Mouse (Mus musculus) layer of hippocampus, adult 8-10 months (tissue): ENCODE measurements around the gene Cbx4. TPM values are rescaled to one million over a fixed set of nuclear protein-coding genes. Genes with fewer than 3 reads are reported as not detected.

ENCODE experiments used
- DNase-seq, 2 experiments: peaks; one replicate each; pipeline ENCODE4 v3.0.0; 2022; ENCODE audit warnings: low spot score in 2 of 2
- total RNA-seq, 4 experiments: library from RNA; stranded (reverse); gene quantifications; 2 replicates each; pipeline ENCODE4 v1.2.4; 2022

Cbx4 gene
- total RNA-seq, 4 experiments from 2014 or later = 40.7 to 47.2 (median 44.0) TPM

GRCm38 (mm10) chr11:119043273-119043540 lies 42.8 kb downstream of the Cbx4 start:
- no peak for DNase-seq

DNA sequence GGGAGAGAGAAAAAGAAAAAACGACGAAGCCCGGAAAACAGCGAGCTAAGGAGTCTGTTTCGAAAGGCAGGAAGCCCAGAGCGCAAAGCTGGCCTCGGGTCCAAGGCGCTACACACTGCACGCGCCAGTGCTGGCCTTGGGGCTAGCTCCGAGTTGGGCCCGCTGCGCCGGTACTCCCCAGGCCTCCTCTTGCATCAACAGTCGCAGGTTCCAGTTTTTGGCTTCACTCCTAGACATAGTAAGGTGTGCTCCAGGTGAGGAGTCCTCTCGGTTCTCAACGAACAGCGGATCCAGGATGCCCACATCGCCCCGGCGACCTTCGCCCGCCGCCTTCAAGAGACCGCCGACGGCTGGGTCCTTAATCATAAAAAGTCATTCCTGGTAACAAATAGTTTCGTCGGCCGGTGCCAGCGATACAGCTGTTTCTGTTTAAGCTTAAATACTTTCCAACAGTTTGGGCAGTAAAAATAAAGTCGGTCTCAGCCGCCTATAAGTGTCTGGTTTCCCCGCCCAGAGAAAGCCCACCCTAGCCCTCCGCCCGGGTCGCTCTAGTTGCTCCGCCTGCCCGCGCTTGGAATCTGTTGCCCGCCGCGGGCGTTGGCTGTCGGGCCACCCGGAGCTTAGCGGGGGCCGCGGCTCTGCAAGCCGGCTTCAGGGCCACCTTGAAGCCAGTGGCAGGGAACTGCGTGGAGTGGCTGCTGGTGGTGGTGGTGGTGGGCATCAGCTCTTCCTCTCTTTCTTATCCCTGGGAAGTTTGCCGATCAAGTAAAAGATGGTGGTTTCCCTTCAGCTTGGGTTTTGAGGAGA lies 43.4 kb downstream of the Cbx4 start:
- no peak for DNase-seq

DNA sequence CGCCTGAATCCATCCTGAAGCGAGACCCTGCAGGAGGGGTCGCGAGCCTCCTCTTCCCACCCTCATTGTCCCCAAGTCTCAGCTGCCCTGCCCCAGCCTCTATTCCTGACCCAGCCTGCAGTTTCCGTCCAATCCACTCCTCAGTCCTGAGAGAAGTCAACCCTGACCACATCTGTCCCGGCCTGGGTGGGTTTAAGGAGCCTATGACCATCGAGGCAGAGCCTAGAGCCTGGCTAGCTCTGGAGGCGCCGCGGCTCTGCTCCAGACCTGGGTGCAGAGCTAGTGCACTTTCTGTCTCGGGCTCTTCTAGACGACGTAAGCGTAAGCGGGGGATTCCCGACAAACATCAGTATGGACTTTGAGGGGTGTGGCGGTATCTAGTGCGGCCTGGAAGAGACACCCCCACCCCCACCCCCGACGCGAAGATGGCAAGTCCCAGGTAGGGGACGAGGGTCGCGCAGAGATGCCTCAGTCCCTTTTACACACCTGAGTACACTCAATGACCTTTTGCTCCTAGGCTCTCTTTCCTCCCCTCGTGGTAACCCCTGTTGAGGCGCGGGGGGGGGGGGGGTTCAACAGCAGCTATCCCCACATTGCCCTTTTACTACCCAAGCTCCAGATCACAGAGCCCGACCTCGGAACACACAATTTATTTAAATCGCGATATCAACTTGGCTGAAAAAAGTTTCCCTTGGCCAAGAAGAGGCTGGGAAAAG lies 44.1 kb downstream of the Cbx4 start:
- no peak for DNase-seq

DNA sequence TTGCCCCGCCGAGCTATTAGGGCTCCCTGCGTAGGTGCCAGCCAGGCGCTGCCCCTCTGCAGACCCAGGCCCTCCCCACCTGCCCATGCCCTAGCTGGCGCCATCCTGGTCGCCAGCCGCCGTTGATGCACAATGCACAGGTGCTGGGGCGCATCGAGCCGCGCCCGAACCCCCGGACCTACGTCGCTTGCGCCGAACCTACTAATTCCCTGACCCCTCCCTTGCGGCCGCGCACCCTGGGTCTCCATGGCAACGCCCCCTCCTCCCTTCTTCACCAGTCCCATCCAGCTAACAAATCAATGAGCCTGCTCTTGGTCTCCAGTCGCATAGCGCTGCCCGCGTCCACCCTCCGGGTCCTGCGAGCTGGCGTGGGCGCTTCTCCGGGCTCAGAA lies 44.7 kb downstream of the Cbx4 start:
- no peak for DNase-seq

GRCm38 (mm10) chr11:119040600-119041324 lies 45.3 kb downstream of the Cbx4 start, which contains the start of gene Cbx8:
TSS of gene Cbx8 (minus strand) at chr11:119040969.
- DNase-seq = peak; percentile 99

DNA sequence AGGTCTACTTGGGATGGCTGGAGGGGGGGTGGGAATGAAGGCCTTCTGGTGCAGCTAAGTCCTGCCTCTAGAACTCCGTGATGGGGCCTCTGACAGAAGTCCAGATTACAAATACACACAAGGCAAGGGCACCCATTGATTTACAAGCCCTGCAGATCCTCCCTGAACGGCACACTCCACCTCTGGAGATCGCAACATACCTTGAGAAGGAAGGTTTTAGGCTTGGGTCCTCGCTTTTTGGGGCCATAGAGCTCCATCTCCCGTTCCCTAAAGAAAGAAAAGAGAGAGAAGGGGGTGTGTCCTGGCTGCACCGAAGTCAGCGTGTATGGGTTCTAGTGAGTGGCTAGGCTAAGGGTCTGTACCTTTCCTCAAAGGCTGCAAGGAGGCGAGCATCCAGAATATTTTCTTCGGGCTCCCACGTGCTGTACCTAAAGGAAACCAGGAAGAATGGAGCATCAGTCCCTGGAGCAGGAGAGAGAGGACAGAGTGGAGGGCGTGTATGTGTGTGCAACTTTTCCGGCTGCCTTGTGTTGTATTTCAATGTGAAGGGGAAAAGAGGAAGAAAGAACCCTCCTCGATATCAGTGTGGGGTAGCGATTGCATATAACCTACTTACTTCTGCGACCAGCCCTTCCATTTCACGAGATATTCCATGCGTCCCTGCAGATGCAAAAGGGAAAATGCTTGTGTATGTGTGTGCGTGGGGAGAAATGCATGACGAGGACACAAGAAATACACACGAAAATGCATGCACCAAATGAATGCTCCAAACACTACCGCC lies 46.1 kb downstream of the Cbx4 start:
- DNase-seq = no peak

DNA sequence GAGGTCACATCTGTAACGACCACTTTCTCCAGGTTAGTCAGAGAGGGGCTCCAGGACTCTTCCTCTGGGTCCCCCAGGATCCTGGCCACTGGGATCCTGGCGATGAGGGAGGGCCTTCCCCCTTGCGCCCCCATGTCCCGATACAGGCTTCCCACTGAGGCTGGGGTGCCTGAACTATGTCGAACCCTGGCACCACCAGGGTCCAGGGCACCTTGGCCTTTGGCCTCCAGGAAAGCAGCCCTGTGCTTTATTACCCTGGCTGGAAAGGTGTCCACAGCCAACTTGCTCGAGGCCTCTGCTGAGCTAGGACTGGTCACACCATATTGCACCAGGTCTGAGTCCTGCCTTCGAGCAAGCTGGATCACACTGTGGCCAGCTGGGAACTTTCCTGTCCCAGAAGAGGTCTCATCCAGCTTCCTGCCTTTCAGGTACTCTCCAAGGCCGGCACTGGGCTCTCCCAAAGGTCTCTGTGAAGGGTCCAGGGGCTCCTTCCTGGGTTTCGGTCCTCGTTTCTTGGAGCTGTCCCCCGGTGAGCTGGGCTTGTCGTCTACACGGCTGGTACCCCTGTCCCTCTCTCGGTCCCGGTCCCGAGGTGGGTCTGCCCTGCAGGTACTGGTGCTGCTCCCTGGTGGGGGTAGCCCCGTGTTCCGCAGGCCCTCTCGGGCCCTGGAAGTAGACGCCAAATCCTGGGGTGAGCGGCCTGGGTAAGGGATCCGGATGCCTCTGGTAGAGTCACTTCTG lies 47.1 kb downstream of the Cbx4 start:
- no peak for DNase-seq

DNA sequence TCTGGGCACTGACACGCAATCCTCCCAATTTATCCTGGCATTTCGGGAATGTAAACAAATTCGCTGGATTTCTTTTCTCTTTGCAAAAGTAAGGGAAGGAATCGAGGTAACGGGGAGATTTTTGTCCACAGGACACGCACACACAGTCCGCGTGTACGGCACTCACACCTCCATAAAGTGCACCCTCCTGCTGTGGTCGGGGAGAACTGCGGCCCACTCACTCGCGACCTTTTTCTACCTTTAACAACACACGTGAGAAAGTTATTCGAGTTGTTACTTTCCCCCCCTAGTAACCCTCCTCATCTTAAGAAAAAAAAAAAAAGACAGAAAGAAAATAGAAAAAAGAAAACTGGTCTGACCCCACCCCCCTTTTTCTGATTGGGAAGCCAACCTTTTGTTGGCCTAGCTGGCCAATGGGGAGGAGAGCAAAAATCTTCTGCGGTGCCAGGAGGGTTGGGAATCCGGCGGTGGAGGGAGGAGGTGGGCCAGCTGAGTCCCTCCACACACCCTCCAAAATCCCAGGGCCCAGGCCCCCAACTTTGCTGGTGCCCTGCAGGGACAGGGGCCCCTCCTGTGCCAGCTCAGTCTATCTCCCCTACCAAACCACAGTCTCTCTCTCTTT lies 48.1 kb downstream of the Cbx4 start:
- DNase-seq = no peak

GRCm38 (mm10) chr11:119036934-119037779 lies 48.9 kb downstream of the Cbx4 start:
- DNase-seq = no peak

DNA sequence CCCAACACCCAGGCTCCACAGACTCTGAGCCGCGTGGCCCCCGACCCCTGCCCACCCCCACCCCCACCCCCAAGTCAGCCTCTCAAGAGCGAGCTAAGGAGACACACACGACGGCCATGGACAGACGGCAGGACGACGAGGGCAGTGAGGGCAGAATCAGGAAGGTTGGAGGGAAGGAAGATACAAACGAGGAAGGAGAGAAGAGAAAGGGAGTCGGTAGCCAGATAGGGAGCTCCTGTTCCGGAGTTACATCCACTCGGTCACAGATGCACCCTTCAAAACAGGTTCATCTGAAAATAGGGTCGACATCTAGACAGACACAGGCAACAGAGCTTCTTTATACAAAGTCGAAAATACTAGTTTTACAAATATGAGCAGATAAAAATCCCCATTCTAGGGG lies 49.6 kb downstream of the Cbx4 start:
- DNase-seq = no peak

DNA sequence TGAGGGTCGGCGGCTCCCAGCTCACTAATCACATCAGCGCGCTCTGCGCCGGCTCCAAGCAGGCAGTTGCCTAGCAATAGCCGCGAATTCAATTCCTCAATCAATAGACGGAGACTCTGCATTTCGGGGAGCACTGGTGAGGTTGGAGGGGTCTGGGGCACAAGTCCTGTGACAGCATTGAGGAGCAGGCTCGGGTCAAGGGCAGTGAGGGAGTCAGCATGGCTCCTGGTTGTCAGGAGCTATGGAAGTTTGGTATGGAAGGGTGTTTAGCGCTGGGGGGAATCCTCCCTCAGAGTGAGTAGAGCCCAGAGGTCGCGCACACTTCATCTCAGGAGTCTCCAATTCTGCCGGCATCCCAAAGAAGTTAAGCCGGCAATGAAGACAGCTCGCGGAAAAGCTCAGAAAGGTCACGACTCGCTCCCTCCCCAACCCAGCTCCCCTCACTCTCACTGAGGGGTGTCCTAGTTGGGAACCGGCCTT lies 50.3 kb downstream of the Cbx4 start:
- DNase-seq = no peak

GRCm38 (mm10) chr11:119035094-119035685 lies 50.8 kb downstream of the Cbx4 start:
- DNase-seq = no peak

GRCm38 (mm10) chr11:119034635-119035034 lies 51.4 kb downstream of the Cbx4 start:
- no peak for DNase-seq

DNA sequence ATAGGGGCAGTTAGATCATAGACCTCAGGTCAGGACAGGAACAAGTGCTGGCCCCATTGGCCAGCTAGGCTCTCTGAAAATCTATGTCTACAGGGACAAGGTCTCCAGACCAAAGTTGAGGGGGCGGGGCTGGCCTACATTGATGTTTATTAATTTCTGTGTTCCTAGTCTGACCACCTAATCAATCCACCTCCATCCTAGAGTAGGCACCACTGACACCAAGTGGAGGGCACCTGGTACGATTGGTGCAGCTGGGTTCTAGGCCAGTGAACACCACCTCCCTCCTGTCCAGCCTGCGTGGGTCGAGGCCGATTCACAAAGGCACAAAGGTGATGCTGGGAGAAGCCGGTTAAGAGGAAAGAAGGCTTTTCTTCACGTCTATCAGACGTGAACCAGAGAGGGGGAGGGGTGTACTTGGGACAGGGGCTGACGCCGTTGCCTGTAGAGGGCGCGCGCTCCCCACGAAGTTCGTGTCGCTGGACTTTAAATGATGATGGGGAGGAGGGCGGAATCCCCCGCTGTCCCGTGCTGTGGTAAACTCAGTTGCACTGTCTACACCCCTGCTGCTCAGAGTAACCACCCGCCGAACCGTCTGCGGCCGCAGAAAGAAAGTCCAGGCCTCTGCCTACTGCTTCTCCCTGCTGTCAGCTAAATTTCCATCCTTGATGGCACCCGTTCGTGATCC lies 52.0 kb downstream of the Cbx4 start:
- peak in 1 of 2 experiments; percentile 79 for DNase-seq
